Comparison of ENCODE assay signal across 10 mouse cellular contexts in genomic region chr10:8227705-8228374, GRCm38 (mm10).
A peak's percentile ranks its signal among the peaks of the same experiment; 100 is the strongest.
DNase-seq lines count a peak whose midpoint lies in the region; ATAC-seq lines count a peak whose summit lies in the region.
"Had no signal": no experiment of that assay in that cellular context is flagged by ENCODE, and none has a peak within 500 bp of the region (broad histone marks: within the 10 kb centered on the region; RNA-seq: fewer than 3 reads in every experiment).

No protein-coding gene starts in this region.

- H3K4me1 ChIP-seq in forebrain, embryonic 14.5 days (ENCODE audit: control insufficient read depth, insufficient read depth, low read length): peaks cover 4% of the 10 kb centered on the region; the same call in 1 of the 2 replicates
- H3K4me1 ChIP-seq in forebrain, embryonic 12.5 days: no peaks in the 10 kb centered on the region
- H3K4me1 ChIP-seq in lung, embryonic 15.5 days: peaks cover 14% of the 10 kb centered on the region
- peaks cover 22% of the 10 kb centered on the region; the same call in 1 of the 2 replicates for H3K4me1 ChIP-seq in embryonic facial prominence, embryonic 15.5 days
- no peaks in the 10 kb centered on the region for H3K4me1 ChIP-seq in intestine, embryonic 16.5 days (ENCODE audit: control insufficient read depth, insufficient read depth, low read length)

- no peak overlapping the region for H3K4me3 ChIP-seq in forebrain, embryonic 14.5 days (ENCODE audit: low read depth, low read length)
- no peak overlapping the region for H3K4me3 ChIP-seq in forebrain, embryonic 12.5 days (replicated peaks)
- no peak overlapping the region for H3K4me3 ChIP-seq in lung, embryonic 15.5 days
- no peak overlapping the region for H3K4me3 ChIP-seq in embryonic facial prominence, embryonic 15.5 days (replicated peaks)
- H3K4me3 ChIP-seq in intestine, embryonic 16.5 days (ENCODE audit: low read length): no peak overlapping the region
- H3K4me3 ChIP-seq: limb, embryonic 15.5 days had no signal

- H3K9ac ChIP-seq in forebrain, embryonic 14.5 days (ENCODE audit: low read length): no peak overlapping the region
- no peak overlapping the region for H3K9ac ChIP-seq in forebrain, embryonic 12.5 days
- H3K9ac ChIP-seq in lung, embryonic 15.5 days: no peak overlapping the region
- no peak overlapping the region for H3K9ac ChIP-seq in embryonic facial prominence, embryonic 15.5 days
- no peak overlapping the region for H3K9ac ChIP-seq in intestine, embryonic 16.5 days (ENCODE audit: low read depth, low read length)
- H3K9ac ChIP-seq: limb, embryonic 15.5 days had no signal

- H3K36me3 ChIP-seq in forebrain, embryonic 14.5 days (ENCODE audit: control insufficient read depth, insufficient read depth, low read length): no peaks in the 10 kb centered on the region
- H3K36me3 ChIP-seq in forebrain, embryonic 12.5 days (replicated peaks): no peaks in the 10 kb centered on the region
- H3K36me3 ChIP-seq in lung, embryonic 15.5 days: no peaks in the 10 kb centered on the region
- no peaks in the 10 kb centered on the region for H3K36me3 ChIP-seq in embryonic facial prominence, embryonic 15.5 days
- H3K36me3 ChIP-seq in intestine, embryonic 16.5 days (ENCODE audit: control insufficient read depth, insufficient read depth, low read length): no peaks in the 10 kb centered on the region
- H3K36me3 ChIP-seq: limb, embryonic 15.5 days had no signal

- peak; percentile 93 for ATAC-seq in forebrain, embryonic 14.5 days
- no peak for ATAC-seq in forebrain, embryonic 12.5 days (ENCODE audit: low FRiP score)
- peak; percentile 91 for ATAC-seq in lung, embryonic 15.5 days (ENCODE audit: borderline replicate concordance, extremely low read depth, low FRiP score, low TSS enrichment)
- no peak; the same call in 1 of the 2 replicates for ATAC-seq in embryonic facial prominence, embryonic 15.5 days (ENCODE audit: insufficient number of reproducible peaks, low FRiP score, low TSS enrichment, low read depth)
- no peak for ATAC-seq in intestine, embryonic 16.5 days

- H3K27ac ChIP-seq in forebrain, embryonic 14.5 days (ENCODE audit: low read depth, low read length): no peak overlapping the region
- H3K27ac ChIP-seq in forebrain, embryonic 12.5 days: no peak overlapping the region
- no peak overlapping the region for H3K27ac ChIP-seq in lung, embryonic 15.5 days
- H3K27ac ChIP-seq in embryonic facial prominence, embryonic 15.5 days (replicated peaks): peak overlapping the region; percentile 71
- no peak overlapping the region for H3K27ac ChIP-seq in intestine, embryonic 16.5 days (ENCODE audit: low read length)
- H3K27ac ChIP-seq: limb, embryonic 15.5 days had no signal

- intact Hi-C loops in gastrocnemius, postnatal 36 days (cut with DNase I): no loop called here

- no peak overlapping the region for H3K4me2 ChIP-seq in forebrain, embryonic 14.5 days (ENCODE audit: low read length)
- H3K4me2 ChIP-seq in forebrain, embryonic 12.5 days: no peak overlapping the region
- no peak overlapping the region for H3K4me2 ChIP-seq in lung, embryonic 15.5 days
- H3K4me2 ChIP-seq in embryonic facial prominence, embryonic 15.5 days (replicated peaks): 0 out of 2 replicates have a peak overlapping the region, but pooled peaks have one; percentile 1
- no peak overlapping the region for H3K4me2 ChIP-seq in intestine, embryonic 16.5 days (ENCODE audit: low read depth, low read length)
- H3K4me2 ChIP-seq: limb, embryonic 15.5 days had no signal

- 51% methylated on average over 5 of the region's 5 CpGs for WGBS in forebrain, embryonic 14.5 days
- WGBS in forebrain, embryonic 12.5 days: 77% methylated on average over 5 of the region's 5 CpGs
- 38% methylated on average over 5 of the region's 5 CpGs for WGBS in lung, embryonic 15.5 days
- WGBS in embryonic facial prominence, embryonic 15.5 days: 34% methylated on average over 5 of the region's 5 CpGs
- WGBS in intestine, embryonic 16.5 days: 52% methylated on average over 5 of the region's 5 CpGs

- no peaks in the 10 kb centered on the region for H3K9me3 ChIP-seq in forebrain, embryonic 14.5 days (replicated peaks; ENCODE audit: control insufficient read depth, low read length)
- no peaks in the 10 kb centered on the region for H3K9me3 ChIP-seq in forebrain, embryonic 12.5 days
- H3K9me3 ChIP-seq in lung, embryonic 15.5 days: no peaks in the 10 kb centered on the region
- H3K9me3 ChIP-seq in embryonic facial prominence, embryonic 15.5 days (replicated peaks): no peaks in the 10 kb centered on the region
- no peaks in the 10 kb centered on the region for H3K9me3 ChIP-seq in intestine, embryonic 16.5 days (ENCODE audit: control insufficient read depth, low read length)
- H3K9me3 ChIP-seq: limb, embryonic 15.5 days had no signal

- DNase-seq in forebrain, embryonic 14.5 days (ENCODE audit: low spot score): peak; percentile 84
- DNase-seq in lung, adult 18-20 months: no peak
- DNase-seq in right cerebral cortex, adult 2 months (ENCODE audit: low spot score in 2 of 2): peak; percentile 42 to 46
- DNase-seq in gastrocnemius, postnatal 36 days: no peak
- DNase-seq: spleen, adult 18-20 months had no signal

- no peaks in the 10 kb centered on the region for H3K27me3 ChIP-seq in forebrain, embryonic 14.5 days (replicated peaks; ENCODE audit: control insufficient read depth, insufficient read depth, low read length)
- H3K27me3 ChIP-seq in forebrain, embryonic 12.5 days: no peaks in the 10 kb centered on the region
- no peaks in the 10 kb centered on the region for H3K27me3 ChIP-seq in lung, embryonic 15.5 days
- H3K27me3 ChIP-seq in embryonic facial prominence, embryonic 15.5 days: no peaks in the 10 kb centered on the region
- no peaks in the 10 kb centered on the region for H3K27me3 ChIP-seq in intestine, embryonic 16.5 days (replicated peaks; ENCODE audit: control insufficient read depth, insufficient read depth, low read length)
- H3K27me3 ChIP-seq: limb, embryonic 15.5 days had no signal

Comparison
In these comparisons a context has a peak if more than half of its experiments do, and no peak if none do; other contexts are left out.
1. ATAC-seq: peak in forebrain, embryonic 14.5 days (single experiment) and lung, embryonic 15.5 days (single experiment); none in forebrain, embryonic 12.5 days (single experiment), embryonic facial prominence, embryonic 15.5 days (single experiment) and intestine, embryonic 16.5 days (single experiment).
2. DNase-seq: peak in forebrain, embryonic 14.5 days (single experiment) and right cerebral cortex, adult 2 months (2 of 2); none in lung, adult 18-20 months (0 of 2) and gastrocnemius, postnatal 36 days (0 of 2).